Mouse (Mus musculus) megakaryocyte, adult 5-6 weeks (primary cell): ENCODE measurements around the gene Lin7c. TPM values are rescaled to one million over a fixed set of nuclear protein-coding genes. Genes with fewer than 3 reads are reported as not detected.

Source experiments
- ATAC-seq: 2 replicates; pipeline ENCODE4 v1.8.0; 2016; ENCODE audit warnings: mild to moderate bottlenecking, inconsistent platforms; ENCODE audit not compliant: poor library complexity, severe bottlenecking
- total RNA-seq, 2 experiments: library from RNA; stranded (forward) in 1 of 2; stranded (reverse) in 1 of 2; fragments of 153-499, 151-499 nt in 1 of 2; fragments of 221-1000, 200-1000 nt in 1 of 2; gene quantifications; 2 replicates each; pipeline versions ENCODE4 v1.2.3 to v1.2.4; 2015 to 2017

Lin7c gene
- total RNA-seq, 2 experiments from 2014 or later: 52.2 to 92.1 TPM

GRCm38 (mm10) chr2:109935754-109936409 lies 45.2 kb downstream of the Lin7c start:
- peak; percentile 23; the same call in 1 of the 2 replicates for ATAC-seq

- no peak for ATAC-seq
These were observed 45.7 kb downstream of the Lin7c start for GRCm38 (mm10) chr2:109936410-109936755.

GRCm38 (mm10) chr2:109941973-109942444 lies 51.4 kb downstream of the Lin7c start:
- ATAC-seq: no peak

GRCm38 (mm10) chr2:109942810-109943570 lies 52.3 kb downstream of the Lin7c start:
- ATAC-seq: no peak

- ATAC-seq: 0 out of 2 replicates have a peak, but pooled peaks have one; percentile 21
These were observed 54.3 kb downstream of the Lin7c start for GRCm38 (mm10) chr2:109944995-109945394.

GRCm38 (mm10) chr2:109945532-109945931 lies 54.9 kb downstream of the Lin7c start:
- ATAC-seq: no peak

GRCm38 (mm10) chr2:109946426-109946825 lies 55.8 kb downstream of the Lin7c start:
- ATAC-seq: no peak

GRCm38 (mm10) chr2:109949519-109949918 lies 58.9 kb downstream of the Lin7c start:
- ATAC-seq: no peak

- no peak for ATAC-seq
These were observed 59.7 kb downstream of the Lin7c start for GRCm38 (mm10) chr2:109950311-109950710.

Other genes with a start within 250 kb of the Lin7c start
- not detected in 2 replicates for gene Bdnf, start 216.2 kb upstream of the Lin7c start, total RNA-seq (2015)
- not detected in 2 replicates for gene Bdnf, start 216.2 kb upstream of the Lin7c start, total RNA-seq (2017)
- 0.94 and 1.3 TPM in 2 replicates for gene Lgr4, start 26.8 kb downstream of the Lin7c start, total RNA-seq (2015)
- gene Lgr4, start 26.8 kb downstream of the Lin7c start, total RNA-seq (2017): 0.73 and 0.88 TPM in 2 replicates
- gene Ccdc34, start 127.0 kb downstream of the Lin7c start, total RNA-seq (2015): 32.0 and 32.6 TPM in 2 replicates
- gene Ccdc34, start 127.0 kb downstream of the Lin7c start, total RNA-seq (2017): 27.7 and 35.8 TPM in 2 replicates